Mouse (Mus musculus): Measurements from ENCODE around the gene Cdc14a. TPM values are rescaled to one million over a fixed set of nuclear protein-coding genes. Genes with fewer than 3 reads are reported as not detected.

Gene Cdc14a
- polyA plus RNA-seq, 1 experiment = 2.9 TPM

DNA sequence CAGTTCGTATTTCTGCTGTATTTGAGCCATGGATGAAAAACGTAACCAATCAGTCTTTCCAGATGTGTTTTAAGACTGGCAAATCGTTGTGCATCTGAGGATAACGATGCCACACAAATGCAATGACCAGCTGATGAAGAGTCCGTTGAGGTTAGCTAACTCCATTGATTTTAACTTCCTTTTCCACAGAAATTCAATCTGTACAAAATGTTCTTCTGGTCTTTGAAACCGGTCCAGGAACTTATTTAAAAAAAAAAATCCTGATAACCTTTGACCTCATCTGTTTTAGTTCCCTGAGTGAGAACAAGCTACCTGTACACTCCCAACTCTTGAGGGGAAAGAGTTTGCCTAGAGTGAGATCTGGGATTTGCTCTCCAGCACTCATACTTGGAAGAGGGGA, 152.2 kb downstream of the Cdc14a start:
- TF ChIP-seq CTCF (IDR thresholded peaks at IDR 0.05; ENCODE audit: extremely low read depth, insufficient read depth, low read length) = no peak
- no peak for TF ChIP-seq POLR2A (IDR thresholded peaks at IDR 0.05; ENCODE audit: extremely low read depth, insufficient read depth, low read length)
- no peaks in the 10 kb centered on the region for H3K4me1 ChIP-seq (ENCODE audit: control insufficient read depth, insufficient read depth, low read length)
- H3K27ac ChIP-seq (ENCODE audit: insufficient read depth, low read length) = no peak overlapping the region
- no peak overlapping the region for H3K4me3 ChIP-seq (ENCODE audit: insufficient read depth, low read length)

DNA sequence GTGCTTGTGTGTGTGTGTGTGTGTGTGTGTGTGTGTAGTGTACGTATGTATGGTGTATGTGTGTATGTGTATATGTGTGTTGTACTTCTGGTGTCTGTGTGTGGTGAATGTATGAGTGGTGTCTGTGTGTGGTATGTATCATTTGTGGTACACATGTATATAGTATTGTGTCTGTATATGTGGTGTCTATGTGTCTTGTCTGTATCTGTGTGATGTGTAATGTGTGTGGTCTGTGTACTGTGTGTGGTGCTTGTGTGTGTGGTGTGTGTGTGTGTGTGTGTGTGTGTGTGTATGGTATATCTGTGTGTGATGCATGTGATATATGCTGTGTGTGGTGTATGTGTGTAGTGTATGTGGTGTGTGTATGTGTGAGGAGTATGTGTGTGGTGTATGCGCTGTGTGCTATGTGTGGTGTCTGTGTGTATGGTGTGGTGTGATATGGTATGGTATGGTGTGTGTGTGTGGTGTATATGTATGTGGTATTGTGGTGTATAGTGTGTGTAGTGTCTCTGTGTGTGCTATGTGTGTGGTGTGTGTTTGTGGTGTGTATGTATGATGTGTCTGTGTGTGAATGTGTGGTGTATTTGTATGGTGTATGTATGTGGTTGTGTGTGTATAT, 156.7 kb downstream of the Cdc14a start:
- H3K4me1 ChIP-seq (ENCODE audit: control insufficient read depth, insufficient read depth, low read length) = no peaks in the 10 kb centered on the region
- TF ChIP-seq POLR2A (IDR thresholded peaks at IDR 0.05; ENCODE audit: extremely low read depth, insufficient read depth, low read length) (no peak), CTCF (IDR thresholded peaks at IDR 0.05; ENCODE audit: extremely low read depth, insufficient read depth, low read length) (no peak)
- no peak overlapping the region for H3K4me3 ChIP-seq (ENCODE audit: insufficient read depth, low read length)
- no peak overlapping the region for H3K27ac ChIP-seq (ENCODE audit: insufficient read depth, low read length)

DNA sequence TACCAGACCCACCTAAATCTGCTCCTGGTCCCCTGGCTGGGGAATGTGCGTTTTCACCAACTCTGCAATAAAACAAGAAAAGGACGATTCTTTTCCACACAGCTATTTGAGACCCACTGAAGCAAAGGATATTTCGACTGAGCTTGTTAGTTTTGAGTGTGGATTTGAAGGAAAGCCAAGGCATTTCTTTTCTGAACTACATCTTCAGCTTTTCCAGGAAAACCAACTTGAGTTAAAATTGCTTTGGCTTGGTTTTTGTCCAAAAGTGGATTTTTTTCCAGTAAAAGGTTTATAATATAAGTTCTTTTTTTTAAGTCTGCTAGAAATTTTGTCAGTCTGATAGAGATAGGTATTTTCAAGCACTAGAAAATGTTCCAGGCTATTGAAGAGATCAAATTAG, 157.5 kb downstream of the Cdc14a start:
- no peak overlapping the region for H3K27ac ChIP-seq (ENCODE audit: insufficient read depth, low read length)
- H3K4me3 ChIP-seq (ENCODE audit: insufficient read depth, low read length) = no peak overlapping the region
- no peaks in the 10 kb centered on the region for H3K4me1 ChIP-seq (ENCODE audit: control insufficient read depth, insufficient read depth, low read length)
- TF ChIP-seq POLR2A (IDR thresholded peaks at IDR 0.05; ENCODE audit: extremely low read depth, insufficient read depth, low read length) (no peak), CTCF (IDR thresholded peaks at IDR 0.05; ENCODE audit: extremely low read depth, insufficient read depth, low read length) (no peak)

DNA sequence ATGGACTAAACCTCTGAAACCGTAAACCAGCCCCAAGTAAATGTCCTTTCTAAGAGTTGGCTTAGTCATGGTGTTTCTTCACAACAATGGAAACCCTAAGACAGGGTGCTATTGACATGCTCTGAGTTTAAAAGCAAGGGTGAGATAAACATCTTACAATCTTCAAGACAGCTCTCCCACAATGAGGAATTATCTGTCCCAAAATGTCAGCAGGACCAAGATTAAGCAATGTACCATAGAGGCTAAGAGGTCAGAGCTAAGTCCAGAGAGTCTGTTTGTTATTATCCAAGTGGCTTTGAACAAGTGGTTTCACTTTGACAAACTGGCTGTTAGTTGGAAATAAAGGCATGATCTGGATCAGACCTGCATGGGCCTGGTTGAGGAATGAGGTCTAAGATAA, 159.9 kb downstream of the Cdc14a start:
- no peaks in the 10 kb centered on the region for H3K4me1 ChIP-seq (ENCODE audit: control insufficient read depth, insufficient read depth, low read length)
- no peak overlapping the region for H3K27ac ChIP-seq (ENCODE audit: insufficient read depth, low read length)
- TF ChIP-seq POLR2A (IDR thresholded peaks at IDR 0.05; ENCODE audit: extremely low read depth, insufficient read depth, low read length) (no peak), CTCF (IDR thresholded peaks at IDR 0.05; ENCODE audit: extremely low read depth, insufficient read depth, low read length) (no peak)
- H3K4me3 ChIP-seq (ENCODE audit: insufficient read depth, low read length) = no peak overlapping the region

DNA sequence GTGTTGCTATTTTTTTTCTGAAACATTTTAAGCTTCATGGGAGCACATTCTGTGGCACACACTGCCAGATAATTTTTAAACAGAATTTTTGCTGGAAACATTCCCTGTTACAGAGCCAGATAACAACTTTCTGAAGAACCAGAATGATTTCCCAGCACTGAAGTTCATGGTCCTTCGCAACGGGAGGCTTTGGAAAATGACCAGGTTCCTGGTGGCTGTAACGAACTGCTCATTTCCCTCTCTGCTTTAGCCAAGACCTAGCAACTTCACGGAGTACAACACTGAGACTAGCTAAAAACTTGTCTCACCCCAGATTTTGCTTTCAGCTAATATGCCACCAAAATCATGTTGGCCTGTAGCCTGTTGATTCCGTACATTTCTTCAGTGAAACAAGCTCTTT, 160.8 kb downstream of the Cdc14a start:
- Histone ChIP-seq H3K27ac (ENCODE audit: insufficient read depth, low read length) (no peak overlapping the region), H3K4me1 (ENCODE audit: control insufficient read depth, insufficient read depth, low read length) (no peaks in the 10 kb centered on the region), H3K4me3 (ENCODE audit: insufficient read depth, low read length) (no peak overlapping the region)
- no peak for TF ChIP-seq CTCF (IDR thresholded peaks at IDR 0.05; ENCODE audit: extremely low read depth, insufficient read depth, low read length)

DNA sequence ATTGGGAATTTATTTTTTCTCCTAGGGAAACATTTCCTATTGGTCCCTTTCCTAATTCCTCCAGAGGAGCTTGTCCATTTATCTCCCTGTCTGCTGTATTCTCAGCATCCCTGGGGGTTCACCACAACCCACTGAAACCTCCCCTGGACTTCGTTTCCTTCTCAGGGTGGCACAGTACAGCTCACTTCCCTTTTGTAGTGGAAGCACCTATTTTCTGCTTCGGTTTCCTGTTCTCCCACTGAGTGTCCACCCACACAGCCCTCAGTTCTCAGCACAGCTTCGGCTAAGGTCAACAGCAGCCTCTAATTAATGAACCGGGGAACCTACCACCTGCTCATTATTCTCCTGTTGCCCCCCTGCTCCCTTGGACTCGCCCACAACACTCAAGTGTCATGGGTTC, 167.7 kb downstream of the Cdc14a start:
- Histone ChIP-seq H3K4me3 (ENCODE audit: insufficient read depth, low read length) (no peak overlapping the region), H3K4me1 (ENCODE audit: control insufficient read depth, insufficient read depth, low read length) (peaks cover 1% of the 10 kb centered on the region; the same call in 1 of the 2 replicates), H3K27ac (ENCODE audit: insufficient read depth, low read length) (no peak overlapping the region)
- TF ChIP-seq CTCF (IDR thresholded peaks at IDR 0.05; ENCODE audit: extremely low read depth, insufficient read depth, low read length) (no peak), POLR2A (IDR thresholded peaks at IDR 0.05; ENCODE audit: extremely low read depth, insufficient read depth, low read length) (no peak)

DNA sequence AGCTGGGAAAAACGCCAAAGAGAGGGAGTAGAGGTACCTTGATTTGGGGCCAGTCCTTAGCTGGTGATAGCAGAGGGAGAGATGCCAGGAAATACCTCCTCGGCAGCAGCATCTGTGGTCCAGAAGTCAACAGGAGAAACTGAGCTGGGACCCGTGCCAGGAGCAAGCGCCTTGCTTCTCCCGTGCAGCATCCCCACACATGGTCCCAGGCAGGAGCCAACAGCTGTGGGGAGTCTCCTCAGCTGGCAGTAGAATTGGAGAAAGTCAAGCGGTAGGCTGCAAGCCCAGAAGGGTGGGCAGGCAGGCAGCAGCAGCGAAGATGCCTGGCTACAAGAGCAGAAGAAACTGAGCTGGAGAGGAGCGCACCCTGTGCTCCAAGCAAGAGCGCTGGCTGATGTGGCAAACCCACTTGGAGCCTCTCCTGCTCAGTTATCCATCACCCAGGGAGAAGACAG, 170.7 kb downstream of the Cdc14a start, which contains the start of gene Gpr88:
TSS of gene Gpr88 (minus strand) at position 427 of the 455 bp plus-strand sequence.
- Histone ChIP-seq H3K27ac (ENCODE audit: insufficient read depth, low read length) (peak within 1 kb of the TSS; percentile 90), H3K4me1 (ENCODE audit: control insufficient read depth, insufficient read depth, low read length) (peaks cover 1% of the 10 kb centered on the region; the same call in 1 of the 2 replicates), H3K4me3 (ENCODE audit: insufficient read depth, low read length) (peak within 1 kb of the TSS; percentile 83)
- no peak for TF ChIP-seq CTCF (IDR thresholded peaks at IDR 0.05; ENCODE audit: extremely low read depth, insufficient read depth, low read length)
- TF ChIP-seq POLR2A (IDR thresholded peaks at IDR 0.05; ENCODE audit: extremely low read depth, insufficient read depth, low read length) = peak; percentile 76

DNA sequence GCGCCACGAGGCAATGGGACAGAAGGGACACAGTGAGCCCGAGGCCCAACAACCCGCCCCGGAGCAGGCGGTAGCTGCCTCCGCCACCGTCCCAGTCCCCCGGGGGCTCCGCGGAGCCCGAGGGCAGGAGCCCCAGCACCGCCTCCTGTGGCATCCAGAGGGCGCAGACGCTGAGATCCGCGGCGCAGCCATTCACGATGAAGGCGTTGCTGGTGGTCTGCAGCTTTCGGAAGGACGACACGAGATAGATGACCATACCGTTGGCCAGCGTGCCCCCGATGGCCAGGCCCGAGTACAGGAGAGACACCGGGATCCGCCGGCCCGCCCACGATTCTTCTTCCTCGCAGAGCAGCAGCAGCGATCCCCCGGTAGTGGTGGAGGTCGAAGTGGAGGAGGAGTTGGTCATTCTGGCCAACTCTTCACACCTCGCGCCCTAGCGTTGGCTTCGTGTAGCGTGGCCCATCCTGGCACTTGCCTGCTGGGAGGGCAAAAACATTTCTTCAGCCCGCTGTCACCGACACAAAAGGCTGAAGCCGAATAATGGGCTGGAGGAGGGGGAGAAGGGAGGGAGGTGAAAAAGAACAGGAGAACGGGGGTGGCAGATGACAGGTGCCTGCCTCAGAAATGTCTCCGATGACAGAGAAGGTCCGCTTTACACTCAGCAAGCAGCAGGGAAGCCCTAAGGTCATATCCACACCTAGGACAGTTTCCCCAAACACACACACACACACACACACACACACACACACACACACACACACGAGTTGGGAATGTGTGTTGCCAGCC, 171.4 kb downstream of the Cdc14a start:
- Histone ChIP-seq H3K4me3 (ENCODE audit: insufficient read depth, low read length) (peak overlapping the region; percentile 83), H3K27ac (ENCODE audit: insufficient read depth, low read length) (peak overlapping the region; percentile 90), H3K4me1 (ENCODE audit: control insufficient read depth, insufficient read depth, low read length) (peaks cover 1% of the 10 kb centered on the region; the same call in 1 of the 2 replicates)
- TF ChIP-seq CTCF (IDR thresholded peaks at IDR 0.05; ENCODE audit: extremely low read depth, insufficient read depth, low read length) (no peak), POLR2A (IDR thresholded peaks at IDR 0.05; ENCODE audit: extremely low read depth, insufficient read depth, low read length) (0 out of 2 replicates have a peak, but pooled peaks have one; percentile 27)

DNA sequence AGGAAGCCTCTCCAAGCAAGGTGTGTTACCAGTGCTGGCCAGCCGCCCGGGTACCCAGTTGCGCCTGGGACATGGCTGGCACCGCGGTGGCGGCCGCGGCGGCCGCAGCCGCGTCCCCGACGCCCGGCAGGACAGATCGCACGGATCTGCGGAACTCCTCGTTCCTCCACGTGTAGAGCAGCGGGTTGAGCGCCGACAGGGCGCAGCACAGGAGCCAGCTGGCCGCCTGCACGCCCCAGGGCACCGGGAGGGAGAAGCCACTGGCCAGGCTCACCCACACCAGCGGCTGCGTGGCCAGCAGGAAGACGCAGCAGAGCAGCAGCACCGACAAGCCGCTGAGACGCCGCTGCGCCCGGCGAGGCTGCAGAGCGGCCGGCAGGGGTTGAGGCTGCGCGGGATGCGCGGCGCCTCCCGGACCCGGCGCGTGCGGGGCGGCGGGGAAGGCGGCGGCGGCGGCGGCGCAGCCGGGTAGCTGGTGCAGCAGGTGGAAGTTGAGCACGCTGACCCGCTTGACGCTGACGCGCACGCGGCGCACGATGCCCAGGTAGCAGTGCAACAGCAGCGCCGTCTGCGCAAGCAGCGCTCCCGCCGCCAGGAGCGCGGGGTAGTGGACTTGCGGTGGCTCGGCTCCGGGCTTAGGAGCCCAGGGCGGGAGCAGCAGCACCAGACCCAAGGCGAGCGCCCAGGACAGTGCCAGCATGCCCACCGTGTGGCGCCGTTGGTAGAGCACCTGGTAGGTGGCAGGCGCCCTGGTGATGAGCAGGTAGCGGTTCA, 172.2 kb downstream of the Cdc14a start:
- Histone ChIP-seq H3K27ac (ENCODE audit: insufficient read depth, low read length) (peak overlapping the region; percentile 90), H3K4me1 (ENCODE audit: control insufficient read depth, insufficient read depth, low read length) (peaks cover 1% of the 10 kb centered on the region; the same call in 1 of the 2 replicates), H3K4me3 (ENCODE audit: insufficient read depth, low read length) (peak overlapping the region; percentile 83)
- TF ChIP-seq CTCF (IDR thresholded peaks at IDR 0.05; ENCODE audit: extremely low read depth, insufficient read depth, low read length) (no peak), POLR2A (IDR thresholded peaks at IDR 0.05; ENCODE audit: extremely low read depth, insufficient read depth, low read length) (no peak)
